Mouse (Mus musculus): ENCODE results near the gene Proser1.

Gene Proser1

GRCm38 (mm10) chr3:53466481-53466880 is 3.0 kb downstream of the Proser1 start:
- no peak for DNase-seq (ENCODE audit: low spot score in 2 of 2)

GRCm38 (mm10) chr3:53467356-53467755 is 3.9 kb downstream of the Proser1 start:
- DNase-seq (ENCODE audit: low spot score in 2 of 2) = no peak

GRCm38 (mm10) chr3:53469650-53470049 is 6.2 kb downstream of the Proser1 start:
- DNase-seq (ENCODE audit: low spot score in 2 of 2) = no peak

- DNase-seq (ENCODE audit: low spot score in 2 of 2) = no peak
Observed at GRCm38 (mm10) chr3:53472061-53472460, 8.6 kb downstream of the Proser1 start.

DNA sequence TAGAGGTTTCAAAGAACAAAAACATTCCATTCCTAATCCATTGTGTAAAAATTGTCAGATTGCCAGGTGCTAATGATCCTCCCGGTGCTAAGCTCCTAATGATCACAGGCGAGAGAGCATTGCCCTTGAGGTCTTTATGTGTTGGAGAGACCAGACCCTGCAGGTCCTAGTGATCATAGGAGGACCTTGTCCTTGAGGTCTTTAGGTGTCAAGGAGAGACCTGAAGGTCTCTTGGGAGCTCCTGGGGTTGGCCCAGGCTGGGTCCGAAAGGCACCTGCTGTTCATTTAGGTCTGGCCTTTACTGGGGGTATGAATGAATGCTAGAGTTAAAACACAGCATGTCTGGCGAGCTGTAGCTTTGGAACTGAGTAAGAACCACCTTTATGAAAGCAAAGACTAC is 10.7 kb downstream of the Proser1 start:
- DNase-seq (ENCODE audit: low spot score in 2 of 2) = no peak

DNA sequence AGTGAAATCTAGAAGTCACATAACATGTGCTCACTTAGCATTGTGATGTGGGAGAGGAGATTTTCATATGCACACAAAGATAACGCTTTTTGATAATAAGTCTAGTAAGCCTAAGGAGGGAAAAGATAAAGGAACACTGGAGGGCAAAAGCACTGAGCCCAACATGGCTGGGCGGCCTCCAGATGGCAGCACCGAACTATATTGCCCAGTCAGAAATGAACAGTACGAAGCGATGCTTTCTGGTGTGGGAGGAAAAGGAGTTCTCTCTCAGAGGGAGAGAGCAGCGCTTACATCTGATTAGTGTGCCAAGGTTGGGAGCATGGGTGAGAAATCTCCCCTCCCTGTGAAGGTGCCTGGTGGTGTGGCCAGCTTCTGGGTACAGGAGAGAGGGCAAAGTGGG is 12.4 kb downstream of the Proser1 start:
- DNase-seq (ENCODE audit: low spot score in 2 of 2) = no peak

- no peak for DNase-seq (ENCODE audit: low spot score in 2 of 2)
Observed at GRCm38 (mm10) chr3:53477468-53477867, 14.0 kb downstream of the Proser1 start.

- DNase-seq (ENCODE audit: low spot score in 2 of 2) = no peak
Observed at GRCm38 (mm10) chr3:53478419-53479046, 15.1 kb downstream of the Proser1 start.

GRCm38 (mm10) chr3:53483414-53484059 is 20.1 kb downstream of the Proser1 start:
- no peak for DNase-seq (ENCODE audit: low spot score in 2 of 2)

- DNase-seq (ENCODE audit: low spot score in 2 of 2) = no peak
Observed at GRCm38 (mm10) chr3:53486561-53486960, 23.1 kb downstream of the Proser1 start.

GRCm38 (mm10) chr3:53486996-53487576 is 23.6 kb downstream of the Proser1 start:
- DNase-seq (ENCODE audit: low spot score in 2 of 2) = no peak

- DNase-seq (ENCODE audit: low spot score in 2 of 2) = no peak
Observed at GRCm38 (mm10) chr3:53488353-53488752, 24.9 kb downstream of the Proser1 start, which contains the start of gene Stoml3. TSS of gene Stoml3 (plus strand) at chr3:53488653.

DNA sequence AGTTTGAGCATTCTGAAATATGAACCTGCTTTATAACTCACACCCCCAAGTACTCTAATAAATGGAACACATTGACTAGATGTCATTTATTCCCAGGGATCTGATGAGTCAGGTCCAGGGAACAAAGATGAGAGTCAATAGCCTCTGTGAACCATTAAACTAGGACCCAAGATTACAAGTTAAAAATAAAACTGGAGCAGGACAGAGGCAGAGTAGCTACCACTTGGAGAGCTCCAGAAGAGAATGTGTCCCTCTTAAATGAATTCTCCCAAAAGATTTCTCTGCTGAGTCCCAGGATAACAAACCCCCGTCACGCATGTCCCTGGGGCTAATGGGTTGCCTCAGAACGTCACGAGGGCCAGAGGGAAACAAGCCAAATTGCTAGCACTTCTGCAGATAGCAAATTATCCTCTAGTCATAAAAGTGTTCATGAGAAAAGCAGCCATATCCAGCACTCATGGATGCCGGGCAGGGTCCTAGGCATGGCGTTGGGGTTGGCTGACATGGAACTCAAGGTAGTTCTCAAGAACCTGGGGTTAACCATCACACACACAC is 35.0 kb downstream of the Proser1 start:
- DNase-seq (ENCODE audit: low spot score in 2 of 2) = no peak

GRCm38 (mm10) chr3:53502428-53502827 is 39.0 kb downstream of the Proser1 start:
- DNase-seq (ENCODE audit: low spot score in 2 of 2) = no peak

DNA sequence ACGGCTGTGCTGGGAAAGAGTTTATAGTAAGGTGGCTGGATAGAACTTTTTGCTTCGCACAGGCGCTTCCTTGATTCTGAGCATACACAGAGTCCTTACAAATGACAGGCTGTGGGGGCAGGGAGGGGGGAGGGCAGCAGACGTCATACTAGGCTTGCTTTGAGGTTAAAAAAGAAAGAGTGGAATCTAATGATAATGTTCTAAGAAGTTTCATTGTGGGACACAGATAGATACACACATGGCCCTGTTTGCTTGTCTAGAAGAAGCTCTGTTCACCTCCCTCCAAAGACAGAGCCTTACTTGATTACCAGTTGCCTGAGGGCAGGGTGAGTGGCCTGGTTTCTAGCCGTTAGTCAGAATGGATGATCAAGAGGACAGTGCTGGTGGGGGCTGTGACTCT is 49.6 kb downstream of the Proser1 start:
- DNase-seq (ENCODE audit: low spot score in 2 of 2) = no peak

DNA sequence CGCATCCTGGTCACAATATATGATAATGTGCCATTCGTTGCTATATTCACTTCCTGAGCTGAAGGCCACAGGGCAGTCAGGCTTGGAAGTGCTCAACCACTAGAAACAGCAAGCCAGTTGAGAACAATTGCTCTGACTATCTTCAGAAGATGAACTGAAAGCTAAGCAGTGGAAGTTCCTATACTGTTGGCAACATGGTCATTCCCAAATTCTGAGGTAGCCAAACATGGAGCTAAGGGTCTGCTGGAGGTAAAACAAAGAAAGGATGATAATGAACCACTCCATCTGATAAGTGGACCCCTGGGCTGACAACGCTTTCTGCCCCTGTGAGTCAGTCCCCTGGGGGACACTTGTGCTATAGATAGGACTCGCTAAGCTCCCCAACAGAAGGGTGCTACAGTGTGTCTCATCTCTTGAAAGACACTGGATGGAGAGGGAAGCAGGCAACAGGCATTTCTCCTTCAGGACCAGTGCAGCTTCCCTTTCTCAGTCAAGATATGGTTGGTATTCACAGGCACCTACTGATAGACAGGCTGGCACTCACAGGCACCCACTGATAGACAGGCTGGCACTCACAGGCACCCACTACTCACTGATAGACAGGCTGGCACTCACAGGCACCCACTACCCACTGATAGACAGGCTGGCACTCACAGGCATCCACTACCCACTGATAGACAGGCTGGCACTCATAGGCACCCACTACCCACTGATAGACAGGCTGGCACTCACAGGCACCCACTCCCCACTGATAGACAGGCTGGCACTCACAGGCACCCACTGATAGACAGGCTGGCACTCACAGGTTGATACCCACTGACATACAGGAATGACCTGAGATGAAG is 51.0 kb downstream of the Proser1 start:
- DNase-seq (ENCODE audit: low spot score in 2 of 2) = no peak

- no peak for DNase-seq (ENCODE audit: low spot score in 2 of 2)
Observed at GRCm38 (mm10) chr3:53522794-53523193, 59.3 kb downstream of the Proser1 start.

DNA sequence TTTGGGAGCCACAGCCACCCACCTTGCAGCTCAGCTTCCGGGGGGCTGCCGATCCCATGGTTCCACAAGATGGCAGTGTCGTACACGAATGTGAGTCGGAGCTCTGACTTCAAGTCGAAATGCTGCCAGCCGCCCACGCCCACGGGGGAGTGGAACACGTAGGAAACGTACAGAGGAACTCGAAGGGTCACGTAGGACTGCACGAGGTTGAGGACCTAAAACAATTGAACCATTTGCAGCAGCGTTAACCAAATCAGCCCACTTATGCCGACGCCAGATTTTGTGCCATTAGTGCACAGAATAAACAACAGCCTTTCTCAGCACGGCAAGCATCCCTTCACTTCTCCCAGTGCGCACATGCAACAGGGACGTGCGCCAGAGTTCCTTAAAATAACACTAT is 62.3 kb downstream of the Proser1 start:
- DNase-seq (ENCODE audit: low spot score in 2 of 2) = peak; percentile 0 to 32

DNA sequence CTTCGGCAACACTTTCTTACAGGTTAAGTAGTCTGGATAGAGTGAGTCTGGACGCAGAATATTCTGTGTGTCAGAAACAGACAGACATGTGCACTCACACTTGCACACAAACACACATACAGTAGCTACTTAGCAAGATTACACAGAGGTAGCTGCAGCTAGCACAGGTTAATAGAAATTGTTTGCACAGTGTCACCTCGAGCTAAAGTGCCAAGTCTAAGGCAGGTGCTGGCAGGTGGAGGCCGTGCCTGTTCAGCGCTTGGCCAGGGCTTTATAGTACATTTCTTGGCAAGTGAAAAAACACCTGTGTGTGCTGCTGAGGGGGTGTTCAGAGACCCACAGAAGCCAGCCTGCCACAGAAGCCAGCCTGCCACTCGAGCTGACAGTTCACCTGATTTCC is 66.8 kb downstream of the Proser1 start:
- DNase-seq (ENCODE audit: low spot score in 2 of 2) = no peak
